Mouse (Mus musculus) hindbrain, postnatal 0 days (tissue): ENCODE data around the gene Efna5. TPM values are rescaled to one million over a fixed set of nuclear protein-coding genes. Genes with fewer than 3 reads are reported as not detected.

Experiments
- ATAC-seq: fragments of 200-750 bp; cut with Nextera tagmentation; 2 replicates; pipeline ENCODE4 v1.8.0; 2017; ENCODE audit warnings: mild to moderate bottlenecking, moderate TSS enrichment, moderate library complexity
- DNase-seq: peaks from one replicate; pipeline ENCODE4 v3.0.0-alpha.2; 2015; ENCODE audit warnings: low spot score
- H3K27ac ChIP-seq: fragments of 300-500 bp; sonication (generic); 2 replicates; pipeline ENCODE4 v1.5.1; 2014; ENCODE audit warnings: mild to moderate bottlenecking
- H3K27me3 ChIP-seq: fragments of 300-500 bp; sonication (generic); 2 replicates; pipeline ENCODE4 v1.6.1; 2014; ENCODE audit warnings: low read length, mixed read lengths; ENCODE audit not compliant: insufficient read depth
- H3K36me3 ChIP-seq: fragments of 300-500 bp; sonication (generic); 2 replicates; pipeline ENCODE4 v1.6.1; 2014; ENCODE audit warnings: low read length, mixed read lengths; ENCODE audit not compliant: insufficient read depth
- H3K4me1 ChIP-seq: fragments of 300-500 bp; sonication (generic); 2 replicates; pipeline ENCODE4 v1.6.1; 2014; ENCODE audit warnings: antibody characterized with exemption, low read length, mixed read lengths; ENCODE audit not compliant: insufficient read depth
- H3K4me2 ChIP-seq: fragments of 300-500 bp; sonication (generic); 2 replicates; pipeline ENCODE4 v1.6.1; 2014; ENCODE audit warnings: low read depth, mild to moderate bottlenecking, low read length, moderate library complexity, mixed read lengths
- H3K4me3 ChIP-seq: fragments of 300-500 bp; sonication (generic); 2 replicates; pipeline ENCODE4 v1.5.1; 2014; ENCODE audit warnings: low read length
- H3K9ac ChIP-seq: fragments of 300-500 bp; sonication (generic); replicated peaks from 2 replicates; pipeline ENCODE4 v1.6.1; 2014; ENCODE audit warnings: mild to moderate bottlenecking, low read length, moderate library complexity, mixed read lengths
- H3K9me3 ChIP-seq: fragments of 300-500 bp; sonication (generic); 2 replicates; pipeline ENCODE4 v1.6.1; 2016; ENCODE audit warnings: low read length, mixed read lengths
- CTCF ChIP-seq: IDR thresholded peaks from 2 replicates; pipeline ENCODE4 v1.5.1; 2016; ENCODE audit warnings: antibody characterized with exemption, control low read depth, low read depth
- WGBS: fragments of 180-500 bp; shearing (Covaris S2); extraction: QIAGEN DNeasy Blood & Tissue Kit; methylation state at CpG from one replicate; pipeline ENCODE4 v1.1.7; 2014; 5-methylcytosine and 5-hydroxymethylcytosine counted together
- polyA plus RNA-seq: library from polyadenylated mRNA; unstranded; fragments of >200 nt; fragmentation: Nextera tagmentation; extraction: Ambion mirVana; gene quantifications from 2 replicates; pipeline ENCODE4 v1.2.1, GENCODE M21; 2015
- total RNA-seq: library from RNA; depleted of rRNA; stranded (reverse); fragments of >200 nt; gene quantifications from 2 replicates; pipeline ENCODE4 v1.2.3, GENCODE M21; 2014

The Efna5 gene
- total and polyA plus RNA-seq, 2 experiments from 2014 or later = 5.3 to 40.2 TPM

DNA sequence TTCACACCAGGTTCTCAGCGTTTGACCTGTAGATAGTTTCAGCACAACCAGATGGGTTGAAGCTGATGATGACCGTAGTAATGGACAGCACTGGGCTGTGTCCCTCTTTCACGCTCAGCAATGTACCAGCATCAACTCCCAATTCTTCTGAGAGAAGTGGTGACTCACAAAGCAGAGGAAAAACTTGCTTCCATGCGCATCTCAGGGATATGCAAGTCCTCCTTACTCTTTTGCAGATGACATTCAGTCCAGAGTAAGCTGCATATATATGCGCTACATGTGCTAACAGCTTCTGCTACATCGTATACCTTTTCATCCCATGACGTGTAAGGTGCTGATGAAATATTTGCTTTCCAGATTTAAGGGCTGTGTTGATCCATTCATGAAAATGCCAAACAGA, 224.1 kb downstream of the Efna5 start:
- Histone ChIP-seq H3K4me3 (no peak overlapping the region), H3K36me3 (no peaks in the 10 kb centered on the region), H3K9me3 (no peaks in the 10 kb centered on the region), H3K4me2 (no peak overlapping the region), H3K27ac (no peak overlapping the region), H3K9ac (no peak overlapping the region), H3K27me3 (no peaks in the 10 kb centered on the region), H3K4me1 (0 out of 2 replicates have a peak, but pooled peaks cover 18% of the 10 kb centered on the region)
- 90% methylated on average over 7 of the region's 7 CpGs for WGBS
- ATAC-seq = no peak
- no peak for TF ChIP-seq CTCF
- no peak for DNase-seq

DNA sequence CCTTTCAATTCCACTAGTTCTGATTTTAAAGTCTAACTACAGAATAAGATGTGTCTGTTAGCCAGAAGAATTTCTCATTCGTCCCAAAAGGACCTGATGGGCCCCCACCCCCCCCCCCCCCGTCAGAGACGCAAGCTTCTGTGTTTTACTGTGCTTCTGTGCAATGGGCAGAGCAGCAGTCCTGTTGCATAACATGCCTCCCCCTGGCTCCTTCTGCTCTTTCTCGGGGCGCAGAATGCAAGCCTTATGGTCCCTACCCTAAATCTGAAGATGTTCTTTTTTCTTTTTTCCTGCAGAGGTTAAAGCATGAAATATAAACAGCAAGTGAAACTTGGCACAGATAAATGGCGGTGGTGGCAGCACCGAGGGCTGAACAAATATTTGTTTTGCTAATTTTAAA, 224.5 kb downstream of the Efna5 start:
- Histone ChIP-seq H3K9ac (no peak overlapping the region), H3K4me1 (0 out of 2 replicates have a peak, but pooled peaks cover 18% of the 10 kb centered on the region), H3K4me2 (no peak overlapping the region), H3K27ac (no peak overlapping the region), H3K9me3 (no peaks in the 10 kb centered on the region), H3K27me3 (no peaks in the 10 kb centered on the region), H3K4me3 (no peak overlapping the region), H3K36me3 (no peaks in the 10 kb centered on the region)
- ATAC-seq (no peak), DNase-seq (no peak)
- no peak for TF ChIP-seq CTCF
- 63% methylated on average over 7 of the region's 7 CpGs for WGBS

DNA sequence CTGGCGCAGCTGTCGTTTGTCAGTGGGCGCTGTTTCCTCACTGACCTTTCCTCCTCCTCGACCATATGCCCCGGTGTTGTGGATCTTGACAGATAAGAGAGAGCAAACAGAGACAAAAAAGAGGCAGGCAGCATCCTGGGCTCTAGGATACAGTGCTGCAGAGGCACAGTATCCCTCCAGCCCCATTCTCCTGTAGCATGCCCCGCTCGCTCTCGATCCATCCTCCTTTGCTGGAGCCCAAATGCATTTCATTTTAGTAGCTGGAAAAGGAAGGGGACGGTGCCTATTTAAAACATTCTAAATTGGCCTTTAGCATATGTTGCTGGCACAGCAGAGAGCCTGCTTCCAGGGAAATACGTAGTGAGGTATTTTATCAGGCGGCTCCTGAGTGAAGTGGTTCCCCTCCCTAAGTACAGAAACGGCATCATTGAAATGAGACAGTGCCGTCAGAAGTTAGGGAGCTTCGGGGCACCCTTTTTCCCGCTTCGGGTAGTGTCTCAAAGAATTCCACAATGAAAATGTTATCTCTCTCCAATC, 225.2 kb downstream of the Efna5 start:
- no peak for ATAC-seq
- Histone ChIP-seq H3K36me3 (no peaks in the 10 kb centered on the region), H3K4me1 (0 out of 2 replicates have a peak, but pooled peaks cover 18% of the 10 kb centered on the region), H3K9ac (no peak overlapping the region), H3K27me3 (no peaks in the 10 kb centered on the region), H3K9me3 (no peaks in the 10 kb centered on the region), H3K27ac (no peak overlapping the region), H3K4me2 (no peak overlapping the region), H3K4me3 (no peak overlapping the region)
- 73% methylated on average over 16 of the region's 16 CpGs for WGBS
- no peak for DNase-seq
- no peak for TF ChIP-seq CTCF

DNA sequence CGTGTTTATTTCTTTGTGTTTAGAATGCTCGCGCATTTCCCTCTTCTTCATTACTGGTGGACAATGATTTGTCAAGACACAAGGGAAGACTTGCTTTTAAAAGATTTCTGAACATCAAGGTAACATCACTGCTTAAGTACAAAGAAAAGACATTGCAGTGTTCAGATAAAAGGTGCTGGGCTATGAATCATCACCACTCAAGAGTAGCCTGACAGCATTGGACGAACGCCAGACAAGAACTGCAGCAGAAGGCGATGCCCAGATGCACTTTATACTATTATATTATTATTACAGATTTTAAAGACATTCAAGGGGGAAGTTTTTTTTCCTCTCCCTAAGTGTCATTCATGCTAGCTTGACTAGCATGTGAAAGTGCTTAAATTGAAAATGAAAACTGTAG, 228.7 kb downstream of the Efna5 start:
- no peaks in the 10 kb centered on the region for H3K9me3 ChIP-seq
- H3K4me3 ChIP-seq = no peak overlapping the region
- TF ChIP-seq CTCF = no peak
- no peak overlapping the region for H3K27ac ChIP-seq
- no peaks in the 10 kb centered on the region for H3K27me3 ChIP-seq
- no peaks in the 10 kb centered on the region for H3K4me1 ChIP-seq
- no peak for ATAC-seq
- DNase-seq = peak; percentile 49
- H3K9ac ChIP-seq = no peak overlapping the region
- 66% methylated on average over 6 of the region's 6 CpGs for WGBS
- no peaks in the 10 kb centered on the region for H3K36me3 ChIP-seq
- no peak overlapping the region for H3K4me2 ChIP-seq

DNA sequence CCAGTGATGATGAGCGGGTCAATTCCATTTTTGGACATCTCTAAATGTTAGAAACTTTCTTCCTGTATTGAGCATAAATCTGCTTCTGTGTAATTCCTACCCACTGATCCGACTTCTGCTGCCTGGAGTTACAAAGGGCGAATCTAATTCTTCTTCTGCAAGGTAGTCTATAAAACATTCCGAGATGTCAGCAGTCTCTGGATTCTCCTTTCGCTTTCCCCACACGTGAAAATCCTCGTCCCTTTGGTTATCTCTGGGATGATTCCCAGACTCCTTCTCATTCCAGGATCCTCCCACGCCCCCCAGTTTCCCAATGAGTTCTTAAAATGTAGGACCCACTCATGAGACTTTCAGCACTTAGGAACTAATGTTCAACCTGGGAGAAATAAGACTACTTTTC, 229.4 kb downstream of the Efna5 start:
- Histone ChIP-seq H3K27me3 (no peaks in the 10 kb centered on the region), H3K4me3 (no peak overlapping the region), H3K36me3 (no peaks in the 10 kb centered on the region), H3K9ac (no peak overlapping the region), H3K4me2 (no peak overlapping the region), H3K27ac (no peak overlapping the region), H3K4me1 (no peaks in the 10 kb centered on the region), H3K9me3 (no peaks in the 10 kb centered on the region)
- no peak for TF ChIP-seq CTCF
- DNase-seq = no peak
- 87% methylated on average over 8 of the region's 8 CpGs for WGBS
- ATAC-seq = no peak

DNA sequence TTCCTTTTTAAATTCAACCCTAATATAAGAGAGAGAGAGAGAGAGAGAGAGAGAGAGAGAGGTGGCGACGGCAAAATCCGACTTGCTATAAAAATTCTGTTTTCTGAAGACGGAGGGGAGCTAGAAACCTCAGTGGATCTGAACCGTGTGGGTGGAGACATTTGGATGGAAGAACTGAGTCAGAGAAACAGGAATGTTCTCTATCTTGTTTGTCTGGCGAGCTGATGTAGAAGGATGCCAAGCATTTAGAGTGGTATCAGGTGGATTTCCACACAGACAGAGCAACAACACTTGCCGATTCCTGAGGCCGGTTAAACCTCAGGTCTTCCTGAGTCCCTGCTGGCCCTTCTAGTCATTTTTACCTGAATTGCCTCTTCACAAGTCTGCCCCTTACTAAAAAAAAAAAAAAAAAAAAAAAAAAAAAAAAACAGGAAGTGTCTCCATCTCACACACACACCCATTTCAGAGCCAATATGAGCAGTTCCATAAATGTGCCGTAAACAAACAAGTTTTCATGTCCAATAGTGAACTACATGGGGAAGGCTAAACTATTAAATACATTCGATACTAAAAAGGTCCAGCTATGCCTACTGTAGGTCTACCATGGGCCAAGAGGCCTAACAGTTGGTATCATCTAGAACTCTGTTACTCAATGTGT, 231.7 kb downstream of the Efna5 start:
- Histone ChIP-seq H3K9ac (no peak overlapping the region), H3K27ac (no peak overlapping the region), H3K9me3 (no peaks in the 10 kb centered on the region), H3K4me1 (no peaks in the 10 kb centered on the region), H3K27me3 (no peaks in the 10 kb centered on the region), H3K4me3 (no peak overlapping the region), H3K4me2 (no peak overlapping the region), H3K36me3 (no peaks in the 10 kb centered on the region)
- 92% methylated on average over 10 of the region's 10 CpGs for WGBS
- DNase-seq (no peak), ATAC-seq (no peak)
- no peak for TF ChIP-seq CTCF

DNA sequence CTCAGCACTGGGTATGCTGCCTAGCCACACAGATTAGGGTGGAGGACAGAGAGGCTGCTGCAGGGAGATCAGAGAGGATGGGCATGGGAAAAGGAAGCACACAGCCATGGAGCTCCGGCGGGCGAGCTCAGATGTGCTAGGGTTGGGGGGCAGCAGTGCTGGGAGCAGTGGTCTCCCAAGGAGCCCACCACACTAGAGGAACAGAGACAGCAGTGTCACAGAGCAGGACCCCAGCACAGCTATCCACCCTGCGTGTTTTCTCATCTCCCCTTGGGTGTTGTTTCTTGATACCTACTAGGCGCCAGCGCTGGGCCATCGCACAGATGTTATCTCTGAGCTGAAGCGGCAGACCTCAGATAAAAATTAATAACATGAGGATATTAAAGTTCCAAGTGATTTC, 234.3 kb downstream of the Efna5 start:
- no peak overlapping the region for H3K9ac ChIP-seq
- no peak for ATAC-seq
- no peaks in the 10 kb centered on the region for H3K27me3 ChIP-seq
- H3K9me3 ChIP-seq = no peaks in the 10 kb centered on the region
- H3K4me3 ChIP-seq = no peak overlapping the region
- no peaks in the 10 kb centered on the region for H3K36me3 ChIP-seq
- no peak overlapping the region for H3K4me2 ChIP-seq
- WGBS = 94% methylated on average over 8 of the region's 8 CpGs
- no peak for DNase-seq
- H3K27ac ChIP-seq = no peak overlapping the region
- no peaks in the 10 kb centered on the region for H3K4me1 ChIP-seq
- no peak for TF ChIP-seq CTCF
